Comparison of ENCODE assay signal across 27 mouse cellular contexts in genomic region chr19:32489166-32489895, GRCm38 (mm10). TPM values are rescaled to one million over a fixed set of nuclear protein-coding genes. Genes with fewer than 3 reads are reported as not detected.
DNase-seq lines count a peak whose midpoint lies in the region; ATAC-seq and TF ChIP-seq lines count a peak whose summit lies in the region.
"Had no signal": no experiment of that assay in that cellular context is flagged by ENCODE, and none has a peak within 500 bp of the region (broad histone marks: within the 10 kb centered on the region; RNA-seq: fewer than 3 reads in every experiment).

No protein-coding gene starts in this region.

- no peak for ATAC-seq in midbrain, embryonic 11.5 days (ENCODE audit: low FRiP score)
- ATAC-seq in midbrain, embryonic 15.5 days (replicated peaks): no peak
- ATAC-seq in G1E (ENCODE audit: extremely low read depth, insufficient number of reproducible peaks, low FRiP score, poor library complexity, severe bottlenecking): no peak
- ATAC-seq in liver, embryonic 14.5 days (ENCODE audit: insufficient read depth): no peak
- no peak for ATAC-seq in neural tube, embryonic 15.5 days (ENCODE audit: low FRiP score)
- ATAC-seq: activated CD4-positive, CD25-positive, alpha-beta regulatory T cell, adult 4 months; forebrain, embryonic 16.5 days; hindbrain, embryonic 16.5 days; lung, postnatal 0 days had no signal

- TF ChIP-seq EP300 in liver, embryonic 14.5 days (IDR thresholded peaks at IDR 0.05; ENCODE audit: low read depth): no peak

- H3K4me2 ChIP-seq in midbrain, embryonic 11.5 days: no peak overlapping the region
- no peak overlapping the region for H3K4me2 ChIP-seq in midbrain, embryonic 15.5 days
- peak overlapping the region; percentile 61 for H3K4me2 ChIP-seq in liver, embryonic 14.5 days (ENCODE audit: low read depth)
- no peak overlapping the region for H3K4me2 ChIP-seq in neural tube, embryonic 15.5 days
- H3K4me2 ChIP-seq: embryonic facial prominence, embryonic 12.5 days; limb, embryonic 12.5 days had no signal

- no peak overlapping the region for H3K9ac ChIP-seq in midbrain, embryonic 11.5 days (ENCODE audit: low read length)
- H3K9ac ChIP-seq in midbrain, embryonic 15.5 days: no peak overlapping the region
- peak overlapping the region; percentile 18; the same call in 1 of the 2 replicates for H3K9ac ChIP-seq in liver, embryonic 14.5 days (replicated peaks)
- no peak overlapping the region for H3K9ac ChIP-seq in neural tube, embryonic 15.5 days (replicated peaks)
- H3K9ac ChIP-seq: embryonic facial prominence, embryonic 12.5 days; limb, embryonic 12.5 days had no signal

- H3K4me1 ChIP-seq in midbrain, embryonic 11.5 days (ENCODE audit: control insufficient read depth, insufficient read depth, low read length): peaks cover 13% of the 10 kb centered on the region
- peaks cover 29% of the 10 kb centered on the region for H3K4me1 ChIP-seq in midbrain, embryonic 15.5 days
- peaks cover 34% of the 10 kb centered on the region for H3K4me1 ChIP-seq in G1E (ENCODE audit: insufficient read depth, low read depth, low read length)
- peaks cover 8 to 18% of the 10 kb centered on the region in 2 experiments for H3K4me1 ChIP-seq in liver, embryonic 14.5 days (replicated peaks; ENCODE audit: control insufficient read depth in 2 of 2, insufficient read depth in 2 of 2, low read length in 1 of 2)
- peaks cover 33% of the 10 kb centered on the region for H3K4me1 ChIP-seq in neural tube, embryonic 15.5 days

- WGBS in midbrain, embryonic 11.5 days: 91% methylated on average over 12 of the region's 12 CpGs
- WGBS in midbrain, embryonic 15.5 days: 89% methylated on average over 12 of the region's 12 CpGs
- 77% methylated on average over 12 of the region's 12 CpGs for WGBS in liver, embryonic 14.5 days (ENCODE audit: insufficient replicate concordance)
- WGBS in neural tube, embryonic 15.5 days: 92% methylated on average over 12 of the region's 12 CpGs

- no peak for TF ChIP-seq CTCF in G1E (IDR thresholded peaks at IDR 0.05; ENCODE audit: low read depth, low read length)
- no peak for TF ChIP-seq CTCF in liver, embryonic 14.5 days (IDR thresholded peaks at IDR 0.05; ENCODE audit: low read depth)

- H3K9me3 ChIP-seq in midbrain, embryonic 11.5 days (ENCODE audit: control insufficient read depth, low read length): no peaks in the 10 kb centered on the region
- no peaks in the 10 kb centered on the region for H3K9me3 ChIP-seq in midbrain, embryonic 15.5 days
- no peaks in the 10 kb centered on the region for H3K9me3 ChIP-seq in G1E (replicated peaks)
- no peaks in the 10 kb centered on the region for H3K9me3 ChIP-seq in liver, embryonic 14.5 days (ENCODE audit: control insufficient read depth, low read length)
- H3K9me3 ChIP-seq in neural tube, embryonic 15.5 days (replicated peaks): no peaks in the 10 kb centered on the region
- H3K9me3 ChIP-seq: embryonic facial prominence, embryonic 12.5 days; limb, embryonic 12.5 days had no signal

- no peak overlapping the region for H3K4me3 ChIP-seq in midbrain, embryonic 11.5 days (ENCODE audit: low read depth, low read length)
- H3K4me3 ChIP-seq in midbrain, embryonic 15.5 days: no peak overlapping the region
- H3K4me3 ChIP-seq in G1E (ENCODE audit: low read depth, low read length): peak overlapping the region; percentile 59; the same call in 1 of the 2 replicates
- peak overlapping the region; percentile 26 to 33; a peak in 3 of 4 replicates for H3K4me3 ChIP-seq in liver, embryonic 14.5 days (ENCODE audit: insufficient read depth in 1 of 2, low read depth in 2 of 2, low read length in 2 of 2)
- H3K4me3 ChIP-seq in neural tube, embryonic 15.5 days (replicated peaks): no peak overlapping the region
- H3K4me3 ChIP-seq: embryonic facial prominence, embryonic 12.5 days; gastrocnemius, adult 2 months; left cerebral cortex, adult 2 months; limb, embryonic 12.5 days had no signal

- 0 out of 2 replicates have a peak, but pooled peaks cover 3% of the 10 kb centered on the region for H3K36me3 ChIP-seq in midbrain, embryonic 11.5 days (ENCODE audit: control insufficient read depth, insufficient read depth, low read length)
- 0 out of 2 replicates have a peak, but pooled peaks cover 6% of the 10 kb centered on the region for H3K36me3 ChIP-seq in midbrain, embryonic 15.5 days (replicated peaks)
- peaks cover 42% of the 10 kb centered on the region for H3K36me3 ChIP-seq in G1E (replicated peaks)
- H3K36me3 ChIP-seq in liver, embryonic 14.5 days (replicated peaks; ENCODE audit: control insufficient read depth, insufficient read depth, low read depth): peaks cover 33% of the 10 kb centered on the region
- H3K36me3 ChIP-seq in neural tube, embryonic 15.5 days: peaks cover 9% of the 10 kb centered on the region; the same call in 1 of the 2 replicates

- DNase-seq in midbrain, embryonic 11.5 days (ENCODE audit: low spot score, missing footprints): peak; percentile 72
- DNase-seq in G1E (ENCODE audit: low spot score): no peak
- no peak for DNase-seq in liver, embryonic 14.5 days (ENCODE audit: low read depth in 3 of 3, low spot score in 3 of 3)
- DNase-seq in urinary bladder, adult 18-20 months (ENCODE audit: low spot score in 2 of 2): no peak
- DNase-seq in cerebellum, adult 9-11 months: no peak
- DNase-seq: adrenal gland, adult 2 months; adrenal gland, postnatal 36 days; cerebellum, adult 2 months; cerebellum, postnatal 25 days; gastrocnemius, adult 2 months; heart, postnatal 14 days; kidney, adult 9 months; kidney, postnatal 14 days; lung, adult 18-20 months; midbrain, embryonic 14.5 days; spleen, adult 18-20 months; thymus, postnatal 14 days had no signal

- H3K27me3 ChIP-seq in midbrain, embryonic 11.5 days (ENCODE audit: control insufficient read depth, insufficient read depth, low read length): no peaks in the 10 kb centered on the region
- H3K27me3 ChIP-seq in midbrain, embryonic 15.5 days (replicated peaks): no peaks in the 10 kb centered on the region
- H3K27me3 ChIP-seq in G1E (ENCODE audit: insufficient read depth, low read length): no peaks in the 10 kb centered on the region
- H3K27me3 ChIP-seq in liver, embryonic 14.5 days (ENCODE audit: control insufficient read depth, insufficient read depth, low read length): no peaks in the 10 kb centered on the region
- H3K27me3 ChIP-seq in neural tube, embryonic 15.5 days (replicated peaks): no peaks in the 10 kb centered on the region
- H3K27me3 ChIP-seq: embryonic facial prominence, embryonic 12.5 days; limb, embryonic 12.5 days had no signal

- no peak overlapping the region for H3K27ac ChIP-seq in midbrain, embryonic 11.5 days (ENCODE audit: low read depth, low read length)
- no peak overlapping the region for H3K27ac ChIP-seq in midbrain, embryonic 15.5 days
- H3K27ac ChIP-seq in liver, embryonic 14.5 days: no peak overlapping the region
- no peak overlapping the region for H3K27ac ChIP-seq in neural tube, embryonic 15.5 days (replicated peaks)
- H3K27ac ChIP-seq: embryonic facial prominence, embryonic 12.5 days; gastrocnemius, adult 2 months; left cerebral cortex, adult 2 months; limb, embryonic 12.5 days; macrophage had no signal

RNA-seq across cellular contexts. Expression of gene Minpp1, which starts 3.8 kb away (rescaled TPM):
- 68.9 and 73.8 TPM in 2 replicates for polyA plus RNA-seq in midbrain, embryonic 11.5 days (2014; fragmentation: Nextera tagmentation; extraction: Ambion mirVana)
- polyA plus RNA-seq in midbrain, embryonic 15.5 days (2015; fragmentation: Nextera tagmentation; extraction: Ambion mirVana): 63.0 and 63.2 TPM in 2 replicates
- total RNA-seq in G1E (2014; fragmentation: Nextera tagmentation) (62.6 and 63.2 TPM in 2 replicates), G1E (2017) (68.8 and 73.1 TPM in 2 replicates)
- polyA plus RNA-seq in G1E (2012): 197 and 273 TPM in 2 replicates
- 35.9 and 36.6 TPM in 2 replicates for polyA plus RNA-seq in liver, embryonic 14.5 days (2012; rRNA removed)
- 75.4 and 86.0 TPM in 2 replicates for polyA plus RNA-seq in liver, embryonic 14.5 days (2014; fragmentation: Nextera tagmentation; extraction: Ambion mirVana)
- 58.4 and 62.0 TPM in 2 replicates for polyA plus RNA-seq in neural tube, embryonic 15.5 days (2015; fragmentation: Nextera tagmentation; extraction: Ambion mirVana)

RNA-seq across cellular contexts. Expression of gene Rpl9-ps6, which starts 23.0 kb away (rescaled TPM):
- 78.5 and 81.3 TPM in 2 replicates for polyA plus RNA-seq in midbrain, embryonic 11.5 days (2014; fragmentation: Nextera tagmentation; extraction: Ambion mirVana)
- 47.4 and 51.5 TPM in 2 replicates for polyA plus RNA-seq in midbrain, embryonic 15.5 days (2015; fragmentation: Nextera tagmentation; extraction: Ambion mirVana)
- total RNA-seq in G1E (2014; fragmentation: Nextera tagmentation): 13.8 and 18.3 TPM in 2 replicates
- 103 and 117 TPM in 2 replicates for total RNA-seq in G1E (2017)
- polyA plus RNA-seq in G1E (2012): 1.9 and 2.0 TPM in 2 replicates
- polyA plus RNA-seq in liver, embryonic 14.5 days (2012; rRNA removed): 18.6 and 30.9 TPM in 2 replicates
- polyA plus RNA-seq in liver, embryonic 14.5 days (2014; fragmentation: Nextera tagmentation; extraction: Ambion mirVana): 89.1 and 90.4 TPM in 2 replicates
- 49.6 and 63.2 TPM in 2 replicates for polyA plus RNA-seq in neural tube, embryonic 15.5 days (2015; fragmentation: Nextera tagmentation; extraction: Ambion mirVana)

Comparison
In these comparisons a context has a peak if more than half of its experiments do, and no peak if none do; other contexts are left out.
1. H3K4me3 ChIP-seq: peak in G1E (single experiment) and liver, embryonic 14.5 days (2 of 2); none in midbrain, embryonic 11.5 days (single experiment), midbrain, embryonic 15.5 days (single experiment) and neural tube, embryonic 15.5 days (single experiment).